ENCODE assay signal across 22 mouse cellular contexts in genomic region chr13:30365378-30365777, GRCm38 (mm10). TPM values are rescaled to one million over a fixed set of nuclear protein-coding genes. Genes with fewer than 3 reads are reported as not detected.
DNase-seq lines count a peak whose midpoint lies in the region; ATAC-seq and TF ChIP-seq lines count a peak whose summit lies in the region.
"Had no signal": no experiment of that assay in that cellular context is flagged by ENCODE, and none has a peak within 500 bp of the region (broad histone marks: within the 10 kb centered on the region; RNA-seq: fewer than 3 reads in every experiment).

No protein-coding gene starts in this region.

- peak; percentile 62 for DNase-seq in adrenal gland, postnatal 14 days
- no peak for DNase-seq in adrenal gland, postnatal 25 days
- no peak for DNase-seq in kidney, adult 11 months
- peak; percentile 46 to 69 for DNase-seq in kidney, postnatal 25 days
- DNase-seq in gastrocnemius, adult 8-10 months (ENCODE audit: low spot score in 2 of 2): no peak
- DNase-seq in forebrain, postnatal 0 days: no peak
- DNase-seq: adrenal gland, adult 8-10 months; B cell, adult 2 months; cerebellum, adult 18-20 months; cerebellum, adult 9-11 months; cerebellum, postnatal 36 days; gastrocnemius, adult 2 months; gastrocnemius, postnatal 36 days; heart, adult 18-20 months had no signal

- H3K27ac ChIP-seq in kidney, embryonic 14.5 days (ENCODE audit: low read depth, low read length): 0 out of 2 replicates have a peak overlapping the region, but pooled peaks have one; percentile 64
- H3K27ac ChIP-seq in kidney, embryonic 16.5 days (ENCODE audit: low read length): peak overlapping the region; percentile 51; the same call in 1 of the 2 replicates
- no peak overlapping the region for H3K27ac ChIP-seq in forebrain, postnatal 0 days (ENCODE audit: low read depth, low read length)
- H3K27ac ChIP-seq: embryonic facial prominence, embryonic 13.5 days; forebrain, embryonic 13.5 days; gastrocnemius, adult 2 months; heart, embryonic 10.5 days; hindbrain, embryonic 13.5 days had no signal

- no peak overlapping the region for H3K4me3 ChIP-seq in kidney, embryonic 14.5 days (ENCODE audit: low read length)
- H3K4me3 ChIP-seq in kidney, embryonic 16.5 days (ENCODE audit: low read length): no peak overlapping the region
- H3K4me3 ChIP-seq in forebrain, postnatal 0 days (ENCODE audit: low read depth, low read length): no peak overlapping the region
- H3K4me3 ChIP-seq: embryonic facial prominence, embryonic 13.5 days; forebrain, embryonic 13.5 days; gastrocnemius, adult 2 months; heart, embryonic 10.5 days; hindbrain, embryonic 13.5 days had no signal

- ATAC-seq in kidney, embryonic 14.5 days (ENCODE audit: low FRiP score, low TSS enrichment): no peak
- ATAC-seq in kidney, embryonic 16.5 days (ENCODE audit: low FRiP score, low TSS enrichment): no peak
- no peak for ATAC-seq in forebrain, postnatal 0 days
- ATAC-seq: CD4-positive, CD25-positive, alpha-beta regulatory T cell, adult 4 months; forebrain, embryonic 13.5 days had no signal

- H3K4me2 ChIP-seq in kidney, embryonic 14.5 days (replicated peaks; ENCODE audit: low read depth, low read length): no peak overlapping the region
- H3K4me2 ChIP-seq in kidney, embryonic 16.5 days (replicated peaks; ENCODE audit: low read depth, low read length): no peak overlapping the region
- no peak overlapping the region for H3K4me2 ChIP-seq in forebrain, postnatal 0 days (ENCODE audit: low read depth)
- H3K4me2 ChIP-seq: embryonic facial prominence, embryonic 13.5 days; forebrain, embryonic 13.5 days; hindbrain, embryonic 13.5 days had no signal

- peaks cover 14% of the 10 kb centered on the region for H3K4me1 ChIP-seq in kidney, embryonic 14.5 days (ENCODE audit: control insufficient read depth, insufficient read depth, low read length)
- peaks cover 34% of the 10 kb centered on the region for H3K4me1 ChIP-seq in kidney, embryonic 16.5 days (ENCODE audit: insufficient read depth, low read length)
- H3K4me1 ChIP-seq in forebrain, postnatal 0 days (ENCODE audit: insufficient read depth): no peaks in the 10 kb centered on the region
- H3K4me1 ChIP-seq: embryonic facial prominence, embryonic 13.5 days; heart, embryonic 10.5 days; hindbrain, embryonic 13.5 days had no signal

- 51% methylated on average over 2 of the region's 2 CpGs for WGBS in kidney, embryonic 14.5 days
- WGBS in kidney, embryonic 16.5 days: 39% methylated on average over 2 of the region's 2 CpGs
- WGBS in forebrain, postnatal 0 days: 92% methylated on average over 2 of the region's 2 CpGs

- no peaks in the 10 kb centered on the region for H3K9me3 ChIP-seq in kidney, embryonic 14.5 days (ENCODE audit: control insufficient read depth, low read length)
- no peaks in the 10 kb centered on the region for H3K9me3 ChIP-seq in kidney, embryonic 16.5 days (ENCODE audit: low read length)
- H3K9me3 ChIP-seq in forebrain, postnatal 0 days (ENCODE audit: low read length): no peaks in the 10 kb centered on the region
- H3K9me3 ChIP-seq: embryonic facial prominence, embryonic 13.5 days; forebrain, embryonic 13.5 days; G1E; hindbrain, embryonic 13.5 days had no signal

- H3K9ac ChIP-seq in kidney, embryonic 14.5 days (ENCODE audit: low read depth, low read length): no peak overlapping the region
- H3K9ac ChIP-seq in kidney, embryonic 16.5 days (replicated peaks; ENCODE audit: low read length): no peak overlapping the region
- H3K9ac ChIP-seq in forebrain, postnatal 0 days: no peak overlapping the region
- H3K9ac ChIP-seq: embryonic facial prominence, embryonic 13.5 days; forebrain, embryonic 13.5 days; hindbrain, embryonic 13.5 days had no signal

- H3K36me3 ChIP-seq in kidney, embryonic 14.5 days (ENCODE audit: control insufficient read depth, insufficient read depth, low read length): no peaks in the 10 kb centered on the region
- H3K36me3 ChIP-seq in kidney, embryonic 16.5 days (ENCODE audit: insufficient read depth, low read length): no peaks in the 10 kb centered on the region
- H3K36me3 ChIP-seq in forebrain, postnatal 0 days (ENCODE audit: insufficient read depth): no peaks in the 10 kb centered on the region
- H3K36me3 ChIP-seq: embryonic facial prominence, embryonic 13.5 days; G1E; hindbrain, embryonic 13.5 days had no signal

- H3K27me3 ChIP-seq in kidney, embryonic 14.5 days (ENCODE audit: control insufficient read depth, insufficient read depth, low read length): no peaks in the 10 kb centered on the region
- no peaks in the 10 kb centered on the region for H3K27me3 ChIP-seq in kidney, embryonic 16.5 days (ENCODE audit: insufficient read depth, low read length)
- no peaks in the 10 kb centered on the region for H3K27me3 ChIP-seq in forebrain, postnatal 0 days (ENCODE audit: insufficient read depth, low read length)
- H3K27me3 ChIP-seq: embryonic facial prominence, embryonic 13.5 days; forebrain, embryonic 13.5 days; hindbrain, embryonic 13.5 days had no signal

- no peak for TF ChIP-seq CTCF in forebrain, postnatal 0 days (IDR thresholded peaks at IDR 0.05; ENCODE audit: low read depth)

RNA-seq across cellular contexts. Expression of gene Agtr1a, which starts 29.1 kb away (rescaled TPM):
- 209 and 258 TPM in 2 replicates for total RNA-seq in adrenal gland, postnatal 14 days (2021)
- 150 and 236 TPM in 2 replicates for total RNA-seq in adrenal gland, postnatal 25 days (2021)
- 3.7 and 5.7 TPM in 2 replicates for polyA plus RNA-seq in kidney, embryonic 14.5 days (2014; fragmentation: Nextera tagmentation; extraction: Ambion mirVana)
- 15.0 and 16.3 TPM in 2 replicates for polyA plus RNA-seq in kidney, embryonic 16.5 days (2015; fragmentation: Nextera tagmentation; extraction: Ambion mirVana)
- 1 to 10 TPM; 2.5 to 4.5 (median 4.3) TPM for total RNA-seq in gastrocnemius, adult 8-10 months (2022)
- total RNA-seq in forebrain, postnatal 0 days (2014; rRNA removed): 1.1 and 1.8 TPM in 2 replicates
- 0.67 and 0.94 TPM in 2 replicates for polyA plus RNA-seq in forebrain, postnatal 0 days (2015; fragmentation: Nextera tagmentation; extraction: Ambion mirVana)
- polyA plus RNA-seq: CD4-positive, CD25-positive, alpha-beta regulatory T cell, adult 4 months; G1E had no signal

Comparison
In these comparisons a context has a peak if more than half of its experiments do, and no peak if none do; other contexts are left out.
1. DNase-seq: peak in adrenal gland, postnatal 14 days (single experiment) and kidney, postnatal 25 days (2 of 2); none in adrenal gland, postnatal 25 days (single experiment), kidney, adult 11 months (single experiment), gastrocnemius, adult 8-10 months (0 of 2) and forebrain, postnatal 0 days (single experiment).
2. RNA of gene Agtr1a, which starts 29.1 kb away (total RNA-seq): 209 to 258 TPM in adrenal gland, postnatal 14 days and 150 to 236 TPM in adrenal gland, postnatal 25 days; 2.5 to 4.5 TPM in gastrocnemius, adult 8-10 months and 1.1 to 1.8 TPM in forebrain, postnatal 0 days; every median in the first group is over 10 times any median in the second.